8 mouse cellular contexts compared by ENCODE assay signal in genomic region chr7:49343081-49343600, GRCm38 (mm10).
DNase-seq lines count a peak whose midpoint lies in the region; ATAC-seq and TF ChIP-seq lines count a peak whose summit lies in the region.

No protein-coding gene starts in this region.

- no peak for TF ChIP-seq EP300 in liver, postnatal 0 days (IDR thresholded peaks at IDR 0.05; ENCODE audit: low read depth)

- peak; percentile 77; the same call in 1 of the 2 replicates for ATAC-seq in embryonic facial prominence, embryonic 13.5 days (ENCODE audit: insufficient number of reproducible peaks, insufficient read depth, low FRiP score, low TSS enrichment, low read depth)
- peak; percentile 63; the same call in 1 of the 2 replicates for ATAC-seq in liver, postnatal 0 days
- peak; percentile 76 for ATAC-seq in stomach, embryonic 14.5 days (ENCODE audit: insufficient number of reproducible peaks, insufficient read depth, low FRiP score, low read depth)
- ATAC-seq in forebrain, embryonic 11.5 days (replicated peaks; ENCODE audit: low FRiP score): no peak

- no peaks in the 10 kb centered on the region for H3K36me3 ChIP-seq in E14TG2a.4 (ENCODE audit: insufficient read depth, low read length)
- no peaks in the 10 kb centered on the region for H3K36me3 ChIP-seq in embryonic facial prominence, embryonic 13.5 days
- no peaks in the 10 kb centered on the region for H3K36me3 ChIP-seq in liver, postnatal 0 days (replicated peaks; ENCODE audit: insufficient read depth, low read length)
- H3K36me3 ChIP-seq in stomach, embryonic 14.5 days (ENCODE audit: control insufficient read depth, insufficient read depth, low read length): no peaks in the 10 kb centered on the region
- H3K36me3 ChIP-seq in forebrain, embryonic 11.5 days (ENCODE audit: control insufficient read depth, insufficient read depth, low read length): no peaks in the 10 kb centered on the region

- no peak for TF ChIP-seq CTCF in E14TG2a.4 (conservative IDR thresholded peaks at IDR 0.05; ENCODE audit: low read length)
- TF ChIP-seq CTCF in liver, postnatal 0 days (IDR thresholded peaks at IDR 0.05; ENCODE audit: low read depth): no peak

- 9% methylated on average over 16 of the region's 16 CpGs for WGBS in embryonic facial prominence, embryonic 13.5 days
- WGBS in liver, postnatal 0 days (ENCODE audit: insufficient replicate concordance): 21% methylated on average over 16 of the region's 16 CpGs
- WGBS in stomach, embryonic 14.5 days: 6% methylated on average over 16 of the region's 16 CpGs
- WGBS in forebrain, embryonic 11.5 days: 27% methylated on average over 16 of the region's 16 CpGs

- peak overlapping the region; percentile 78 for H3K27ac ChIP-seq in embryonic facial prominence, embryonic 13.5 days
- H3K27ac ChIP-seq in liver, postnatal 0 days (ENCODE audit: low read depth): no peak overlapping the region
- H3K27ac ChIP-seq in stomach, embryonic 14.5 days (ENCODE audit: low read length): peak overlapping the region; percentile 79; the same call in 1 of the 2 replicates
- H3K27ac ChIP-seq in forebrain, embryonic 11.5 days (ENCODE audit: low read depth, low read length): no peak overlapping the region

- peak overlapping the region; percentile 43 for H3K4me3 ChIP-seq in E14TG2a.4 (replicated peaks; ENCODE audit: low read length)
- no peak overlapping the region for H3K4me3 ChIP-seq in embryonic facial prominence, embryonic 13.5 days
- H3K4me3 ChIP-seq in liver, postnatal 0 days (ENCODE audit: low read depth, low read length): no peak overlapping the region
- H3K4me3 ChIP-seq in stomach, embryonic 14.5 days (ENCODE audit: low read depth, low read length): no peak overlapping the region
- H3K4me3 ChIP-seq in forebrain, embryonic 11.5 days (ENCODE audit: low read depth, low read length): no peak overlapping the region

- peak; percentile 14 for DNase-seq in heart, postnatal 25 days (ENCODE audit: low spot score)
- DNase-seq in liver, postnatal 0 days: no peak
- no peak for DNase-seq in forebrain, embryonic 11.5 days (ENCODE audit: low spot score)
- no peak for DNase-seq in adrenal gland, postnatal 4 days (ENCODE audit: low spot score in 2 of 2)
- DNase-seq in left cerebral cortex, postnatal 36 days (ENCODE audit: low spot score in 2 of 2): no peak

- H3K9ac ChIP-seq in embryonic facial prominence, embryonic 13.5 days: 0 out of 2 replicates have a peak overlapping the region, but pooled peaks have one; percentile 16
- no peak overlapping the region for H3K9ac ChIP-seq in liver, postnatal 0 days (replicated peaks)
- H3K9ac ChIP-seq in stomach, embryonic 14.5 days (replicated peaks; ENCODE audit: low read depth, low read length): no peak overlapping the region
- no peak overlapping the region for H3K9ac ChIP-seq in forebrain, embryonic 11.5 days (ENCODE audit: low read length)

- no peaks in the 10 kb centered on the region for H3K9me3 ChIP-seq in E14TG2a.4 (ENCODE audit: low read length)
- H3K9me3 ChIP-seq in embryonic facial prominence, embryonic 13.5 days: no peaks in the 10 kb centered on the region
- no peaks in the 10 kb centered on the region for H3K9me3 ChIP-seq in liver, postnatal 0 days (ENCODE audit: low read length)
- no peaks in the 10 kb centered on the region for H3K9me3 ChIP-seq in stomach, embryonic 14.5 days (ENCODE audit: control insufficient read depth, low read depth, low read length)
- no peaks in the 10 kb centered on the region for H3K9me3 ChIP-seq in forebrain, embryonic 11.5 days (ENCODE audit: control insufficient read depth, low read length)

- H3K27me3 ChIP-seq in E14TG2a.4 (ENCODE audit: insufficient read depth, low read length): peaks cover 3% of the 10 kb centered on the region; the same call in 1 of the 2 replicates
- peaks cover 15% of the 10 kb centered on the region for H3K27me3 ChIP-seq in embryonic facial prominence, embryonic 13.5 days
- H3K27me3 ChIP-seq in liver, postnatal 0 days (ENCODE audit: insufficient read depth, low read length): no peaks in the 10 kb centered on the region
- no peaks in the 10 kb centered on the region for H3K27me3 ChIP-seq in stomach, embryonic 14.5 days (ENCODE audit: control insufficient read depth, insufficient read depth, low read length)
- no peaks in the 10 kb centered on the region for H3K27me3 ChIP-seq in forebrain, embryonic 11.5 days (ENCODE audit: control insufficient read depth, insufficient read depth, low read length)

- intact Hi-C loops in heart, postnatal 25 days (cut with DNase I): no loop called here
- intact Hi-C loops in left cerebral cortex, postnatal 36 days (cut with DNase I): no loop called here

- H3K4me2 ChIP-seq in embryonic facial prominence, embryonic 13.5 days: peak overlapping the region; percentile 46
- peak overlapping the region; percentile 43 for H3K4me2 ChIP-seq in liver, postnatal 0 days (ENCODE audit: low read depth, low read length)
- peak overlapping the region; percentile 36 for H3K4me2 ChIP-seq in stomach, embryonic 14.5 days (replicated peaks; ENCODE audit: low read depth, low read length)
- no peak overlapping the region; the same call in 1 of the 2 replicates for H3K4me2 ChIP-seq in forebrain, embryonic 11.5 days (ENCODE audit: low read depth, low read length, severe bottlenecking)

- peaks cover 53% of the 10 kb centered on the region for H3K4me1 ChIP-seq in E14TG2a.4 (replicated peaks; ENCODE audit: low read depth, low read length)
- peaks cover 30% of the 10 kb centered on the region for H3K4me1 ChIP-seq in embryonic facial prominence, embryonic 13.5 days
- peaks cover 9% of the 10 kb centered on the region for H3K4me1 ChIP-seq in liver, postnatal 0 days (ENCODE audit: insufficient read depth)
- H3K4me1 ChIP-seq in stomach, embryonic 14.5 days (ENCODE audit: control insufficient read depth, insufficient read depth, low read length): peaks cover 21% of the 10 kb centered on the region
- peaks cover 8% of the 10 kb centered on the region; the same call in 1 of the 2 replicates for H3K4me1 ChIP-seq in forebrain, embryonic 11.5 days (replicated peaks; ENCODE audit: control insufficient read depth, insufficient read depth, low read length)

Comparison
In these comparisons a context has a peak if more than half of its experiments do, and no peak if none do; other contexts are left out.
1. H3K27ac ChIP-seq: peak in embryonic facial prominence, embryonic 13.5 days (single experiment) and stomach, embryonic 14.5 days (single experiment); none in liver, postnatal 0 days (single experiment) and forebrain, embryonic 11.5 days (single experiment).